Mouse (Mus musculus): ENCODE measurements around the gene Ccsap.
A peak's percentile ranks its signal among the peaks of the same experiment; 100 is the strongest.

Ccsap gene

DNA sequence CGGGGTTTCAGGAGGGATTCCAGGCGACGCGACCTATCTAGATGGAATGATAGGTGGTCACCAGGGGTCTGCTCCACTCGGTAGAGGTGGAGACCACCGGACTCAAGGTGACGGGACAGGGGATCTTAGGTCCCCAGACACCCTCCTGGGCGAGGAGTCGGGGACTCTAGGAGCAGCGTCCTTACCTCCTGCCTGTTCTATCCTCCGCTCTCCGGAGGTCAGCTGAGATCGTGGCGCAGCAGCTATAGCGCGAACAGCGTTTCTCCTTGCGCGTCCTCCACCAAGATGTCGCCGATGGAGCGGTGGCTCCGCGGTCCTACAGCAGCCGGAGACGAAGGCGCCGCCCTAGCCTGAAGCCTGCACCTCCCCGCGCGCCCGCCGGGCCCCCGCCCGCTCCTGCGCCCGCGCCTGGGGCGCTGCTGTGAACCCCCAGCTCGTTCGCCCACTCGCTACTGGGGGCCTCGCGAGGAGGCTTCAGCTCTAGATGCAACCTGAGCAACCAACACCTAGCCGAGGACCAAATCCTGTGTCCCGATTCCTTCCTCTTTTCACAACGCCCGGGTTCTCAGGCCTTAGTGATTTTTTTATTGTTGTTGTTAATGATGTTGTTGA lies at the start of gene Ccsap:
Ccsap (minus strand) TSS at position 562 of the 612 bp plus-strand sequence.
- peak; percentile 83 for DNase-seq (ENCODE audit: low read depth, low spot score)

DNA sequence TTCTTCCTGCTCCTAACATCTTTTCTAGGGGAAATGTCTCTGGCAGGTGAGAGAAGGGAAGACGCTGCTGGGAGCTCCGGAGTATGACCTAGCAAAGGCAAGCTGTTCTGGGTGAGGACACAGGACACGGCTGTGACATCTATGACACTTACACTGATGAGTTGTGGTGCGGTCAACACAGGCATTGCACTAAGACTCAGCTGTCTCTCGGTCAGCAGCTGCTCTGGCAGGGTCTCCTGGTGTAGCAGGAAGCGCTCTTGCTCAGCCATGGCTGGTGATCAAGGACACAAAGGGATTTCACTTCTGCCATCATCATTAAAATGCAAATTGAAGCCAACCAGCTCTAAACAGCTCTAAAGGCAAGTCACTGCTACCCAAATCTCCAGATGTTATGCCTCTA lies 47.6 kb upstream of the Ccsap start:
- no peak for DNase-seq (ENCODE audit: low read depth, low spot score)

DNA sequence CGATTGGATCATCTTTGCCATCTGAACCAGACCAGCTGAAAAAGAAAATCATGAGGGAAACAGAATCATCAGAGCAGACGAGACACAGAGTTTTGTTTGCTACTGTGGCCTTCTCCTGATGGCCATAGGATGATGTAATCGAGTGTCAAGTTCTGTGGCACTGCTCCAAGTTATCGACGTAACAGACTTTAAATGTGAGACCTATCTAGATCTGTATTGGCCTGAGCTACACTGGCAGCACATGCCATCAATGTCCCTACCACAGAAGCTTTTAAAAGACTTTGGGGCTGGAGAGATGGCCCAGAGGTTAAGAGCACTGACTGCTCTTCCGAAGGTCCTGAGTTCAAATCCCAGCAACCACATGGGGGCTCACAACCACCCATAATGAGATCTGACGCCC lies 42.6 kb upstream of the Ccsap start:
- no peak for DNase-seq (ENCODE audit: low read depth, low spot score)

DNA sequence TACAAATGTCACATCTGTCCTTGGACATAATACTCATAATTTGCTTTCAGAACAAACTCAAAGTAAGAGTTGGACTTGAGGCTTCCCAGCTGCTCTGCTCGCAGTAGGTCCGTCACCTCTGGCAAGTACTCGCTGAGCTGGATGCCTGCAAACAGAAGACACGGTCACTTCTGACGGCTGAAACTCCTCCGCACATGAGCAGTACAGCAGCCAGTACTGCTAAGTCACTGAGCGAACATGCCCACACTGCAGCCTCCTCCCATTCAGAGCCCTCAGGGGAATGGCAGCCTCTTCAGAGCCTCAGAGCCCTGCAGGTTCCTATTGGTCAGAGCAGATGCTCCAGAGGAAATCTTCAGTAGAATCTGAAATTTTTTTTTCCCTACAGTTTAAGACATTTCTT lies 39.4 kb upstream of the Ccsap start:
- peak; percentile 75 for DNase-seq (ENCODE audit: low read depth, low spot score)

DNA sequence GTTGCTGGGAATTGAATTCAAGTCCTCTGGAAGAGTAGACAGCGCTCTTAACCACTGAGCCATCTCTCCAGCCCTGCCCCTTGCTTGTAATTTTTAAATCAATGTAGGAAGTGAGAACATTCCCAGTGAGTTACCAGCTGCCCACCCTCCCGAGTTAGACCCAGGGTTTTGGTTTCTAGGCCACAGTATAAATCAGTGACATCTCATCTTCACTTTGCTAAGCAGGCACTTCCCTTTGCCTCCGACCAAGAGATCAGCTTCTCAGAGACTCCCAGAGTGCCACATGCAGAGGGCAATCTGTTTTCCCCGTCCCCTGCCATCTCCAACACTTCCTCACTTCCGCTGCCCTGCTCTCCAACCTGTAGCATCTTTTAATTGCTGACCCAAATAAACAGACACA lies 38.6 kb upstream of the Ccsap start:
- DNase-seq (ENCODE audit: low read depth, low spot score), result peak; percentile 69

DNA sequence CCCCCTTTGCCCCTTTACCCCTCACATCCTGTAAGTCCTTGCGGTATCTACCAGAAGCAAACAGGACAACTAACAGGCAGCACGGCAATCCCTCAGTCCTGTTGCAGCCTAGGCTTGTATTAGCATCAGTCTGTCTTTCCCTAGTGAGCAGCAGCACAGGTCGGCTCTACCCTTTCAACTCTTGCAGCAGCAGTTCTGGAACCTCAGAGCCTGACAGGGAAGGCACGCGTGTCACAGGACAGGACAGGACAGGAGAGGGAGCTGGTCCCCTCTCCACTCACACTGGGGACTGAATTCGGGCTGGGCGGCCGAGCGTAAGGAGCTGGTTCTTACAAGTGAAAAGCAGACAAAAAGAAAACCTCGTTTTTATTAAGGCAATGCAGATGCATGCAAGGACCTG lies 36.8 kb upstream of the Ccsap start:
- no peak for DNase-seq (ENCODE audit: low read depth, low spot score)

DNA sequence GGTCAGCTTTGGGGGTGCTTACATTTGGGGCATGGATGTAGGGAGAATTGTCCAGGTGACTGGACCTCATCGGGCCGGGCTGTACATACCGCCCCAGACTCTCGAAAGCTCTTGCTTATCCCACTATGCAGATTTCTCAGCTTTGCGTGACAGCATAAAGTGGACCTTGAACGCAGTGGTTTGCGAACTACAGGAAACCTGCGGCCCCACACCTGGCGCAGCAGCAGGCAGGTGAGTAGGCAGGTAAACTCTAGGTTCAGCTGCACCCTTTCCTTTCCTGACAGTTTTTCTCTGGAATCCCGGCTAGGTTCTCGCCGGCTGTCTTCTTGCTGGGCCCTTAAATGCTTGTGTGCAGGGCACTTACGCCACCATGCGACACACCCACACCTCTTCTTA lies 36.4 kb upstream of the Ccsap start:
- DNase-seq (ENCODE audit: low read depth, low spot score), result no peak

DNA sequence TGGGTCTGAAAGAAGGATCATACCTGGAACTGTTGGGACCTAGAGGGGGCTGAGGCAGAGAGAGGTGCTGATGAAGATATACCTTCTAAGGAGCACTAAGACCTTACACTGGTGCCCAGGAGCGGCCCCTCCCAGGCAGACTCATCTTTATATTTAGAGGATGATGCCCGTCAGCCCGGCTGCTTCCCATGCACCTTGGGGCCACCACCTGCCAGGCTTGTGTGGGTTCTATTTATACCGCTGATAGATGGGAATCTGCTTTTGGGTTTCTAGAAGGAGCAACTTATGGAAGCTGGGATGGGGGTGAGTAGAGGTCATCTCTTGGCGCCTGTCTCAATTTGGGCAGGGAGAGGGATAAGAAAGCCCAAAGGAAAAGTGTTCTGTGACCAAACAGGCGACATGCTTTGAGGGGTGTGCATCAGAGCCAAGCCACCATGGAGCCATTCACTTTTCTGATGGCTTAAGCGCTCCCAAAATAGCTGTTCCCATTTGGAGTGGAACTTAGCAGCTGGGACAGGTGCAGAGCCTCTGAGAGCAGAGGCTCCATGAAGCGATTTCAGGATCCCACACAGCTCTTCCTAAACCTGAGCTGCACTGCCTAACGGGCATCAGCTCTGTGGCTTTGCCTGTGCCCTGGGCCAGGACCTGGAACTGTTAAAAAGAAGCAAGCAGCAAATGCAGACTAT lies 35.8 kb upstream of the Ccsap start:
- DNase-seq (ENCODE audit: low read depth, low spot score), result peak; percentile 63

DNA sequence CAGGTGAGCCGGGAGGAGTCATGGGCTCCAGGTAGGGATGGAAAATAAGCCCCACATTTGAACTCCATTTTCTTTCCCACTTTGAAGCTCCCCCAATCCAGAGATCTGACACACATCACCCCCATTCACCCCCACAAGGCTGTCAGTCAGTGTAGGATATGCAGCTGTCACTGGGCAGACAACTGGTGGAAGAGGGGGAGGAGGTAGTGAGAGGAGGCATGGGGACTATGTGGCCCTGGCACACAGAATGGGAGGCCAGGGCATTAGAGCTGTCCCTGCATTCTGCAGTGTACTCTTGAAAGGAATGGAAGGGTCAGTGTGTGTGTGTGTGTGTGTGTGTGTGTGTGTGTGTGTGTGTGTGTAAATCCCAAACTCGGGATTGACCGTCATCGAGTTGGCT lies 35.2 kb upstream of the Ccsap start:
- DNase-seq (ENCODE audit: low read depth, low spot score), result no peak

DNA sequence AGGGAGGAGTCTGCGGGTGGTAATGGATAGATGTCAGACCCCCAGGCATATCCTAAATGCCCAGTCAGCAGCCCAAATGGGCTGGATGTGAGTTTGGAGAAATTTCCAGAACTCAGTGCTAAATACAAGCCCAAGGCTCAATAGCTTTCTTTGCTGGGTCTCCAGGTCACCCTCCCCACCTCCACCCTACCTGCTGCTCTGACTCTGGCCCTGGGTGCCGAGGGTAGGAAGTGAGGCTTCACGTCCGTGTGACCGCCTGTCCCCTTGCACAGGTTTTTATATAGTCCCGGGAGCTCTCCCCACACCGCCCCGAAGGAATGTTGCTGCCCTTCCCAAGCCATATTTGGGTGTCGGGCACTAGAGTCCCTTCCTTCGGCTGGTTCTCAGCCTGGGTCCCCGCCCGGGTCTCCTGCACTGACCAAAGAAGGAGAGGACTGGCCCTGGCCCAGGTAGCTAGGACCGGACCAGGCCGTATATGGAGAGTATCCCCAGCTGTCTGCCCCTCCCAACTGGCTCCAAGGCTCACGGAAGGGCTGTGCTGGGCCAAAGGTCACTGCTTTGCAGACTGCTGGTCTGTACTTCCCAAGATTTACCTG lies 34.6 kb upstream of the Ccsap start, which contains the start of gene Acta1:
Acta1 (minus strand) TSS at position 250 of the 596 bp plus-strand sequence.
- DNase-seq (ENCODE audit: low read depth, low spot score), result no peak

DNA sequence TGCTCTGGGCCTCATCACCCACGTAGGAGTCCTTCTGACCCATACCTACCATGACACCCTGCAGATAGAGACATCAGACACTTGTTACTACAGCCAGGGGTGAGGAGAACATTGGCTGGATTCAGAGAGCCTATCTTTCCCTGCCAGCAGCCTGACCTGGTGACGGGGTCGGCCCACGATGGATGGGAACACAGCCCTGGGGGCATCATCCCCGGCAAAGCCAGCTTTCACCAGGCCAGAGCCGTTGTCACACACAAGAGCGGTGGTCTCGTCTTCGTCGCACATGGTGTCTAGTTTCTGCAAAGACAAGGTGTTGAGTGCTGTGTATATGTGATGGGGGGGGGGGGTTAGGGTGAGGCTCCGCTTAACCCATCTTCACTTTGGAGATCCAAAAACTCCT lies 33.4 kb upstream of the Ccsap start:
- no peak for DNase-seq (ENCODE audit: low read depth, low spot score)

DNA sequence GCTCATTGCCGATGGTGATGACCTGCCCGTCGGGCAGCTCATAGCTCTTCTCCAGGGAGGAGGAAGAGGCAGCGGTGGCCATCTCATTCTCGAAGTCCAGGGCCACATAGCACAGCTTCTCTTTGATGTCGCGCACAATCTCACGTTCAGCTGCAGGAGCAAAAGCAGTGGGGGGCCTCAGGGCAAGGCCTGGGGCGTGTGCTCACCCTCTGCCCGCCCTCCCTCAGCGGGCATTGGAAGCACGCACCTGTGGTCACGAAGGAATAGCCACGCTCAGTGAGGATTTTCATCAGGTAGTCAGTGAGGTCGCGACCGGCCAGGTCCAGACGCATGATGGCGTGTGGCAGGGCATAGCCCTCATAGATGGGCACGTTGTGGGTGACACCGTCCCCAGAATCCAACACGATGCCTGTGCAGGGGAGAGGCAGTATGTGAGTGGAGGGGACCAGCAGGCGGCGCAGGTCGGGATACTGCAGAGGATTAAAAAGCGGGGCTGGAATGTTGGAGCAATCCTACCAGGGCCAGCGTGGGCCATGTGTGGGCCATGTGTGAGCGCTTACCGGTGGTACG lies 32.7 kb upstream of the Ccsap start:
- DNase-seq (ENCODE audit: low read depth, low spot score), result peak; percentile 66

DNA sequence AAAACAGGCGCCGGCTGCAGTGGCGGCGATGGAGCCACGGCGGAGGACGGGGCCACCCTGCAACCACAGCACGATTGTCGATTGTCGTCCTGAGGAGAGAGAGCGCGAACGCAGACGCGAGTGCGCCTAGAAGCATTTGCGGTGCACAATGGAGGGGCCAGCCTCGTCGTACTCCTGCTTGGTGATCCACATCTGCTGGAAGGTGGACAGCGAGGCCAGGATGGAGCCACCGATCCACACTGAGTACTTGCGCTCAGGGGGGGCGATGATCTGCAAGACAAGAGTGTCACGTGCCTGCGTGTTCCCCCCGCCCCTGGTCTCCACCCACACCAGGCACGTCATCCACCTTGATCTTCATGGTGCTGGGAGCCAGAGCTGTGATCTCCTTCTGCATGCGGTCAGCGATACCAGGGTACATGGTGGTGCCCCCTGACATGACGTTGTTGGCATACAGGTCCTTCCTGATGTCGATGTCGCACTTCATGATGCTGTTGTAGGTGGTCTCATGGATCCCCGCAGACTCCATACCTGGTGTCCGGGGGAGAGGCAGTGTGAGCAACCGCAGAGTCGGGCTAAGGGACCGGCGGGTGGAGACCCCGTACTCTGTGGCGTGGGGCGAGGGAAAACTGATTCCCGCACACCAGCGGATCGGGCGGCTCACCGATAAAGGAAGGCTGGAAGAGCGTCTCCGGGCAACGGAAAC lies 32.0 kb upstream of the Ccsap start:
- DNase-seq (ENCODE audit: low read depth, low spot score), result peak; percentile 96

DNA sequence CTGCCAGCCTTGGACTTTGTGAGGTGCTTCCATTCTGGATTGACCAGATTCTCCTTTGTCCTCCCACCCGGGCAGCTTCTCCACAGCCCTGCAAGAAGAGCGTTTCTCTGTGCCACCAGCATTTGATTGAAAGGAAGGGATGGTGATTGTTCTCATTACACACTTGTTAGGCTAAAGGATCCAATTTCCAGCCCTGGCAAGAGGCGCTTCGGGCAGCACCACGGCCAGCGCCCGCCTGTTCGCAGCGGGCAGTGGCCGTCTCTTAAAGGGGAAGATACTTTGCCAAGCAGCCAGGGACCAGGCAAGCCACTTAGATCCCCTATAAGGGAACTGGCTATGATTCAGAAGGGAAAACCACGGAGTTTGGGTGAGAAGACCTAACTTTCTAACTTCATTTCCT lies 31.3 kb upstream of the Ccsap start:
- peak; percentile 87 for DNase-seq (ENCODE audit: low read depth, low spot score)

DNA sequence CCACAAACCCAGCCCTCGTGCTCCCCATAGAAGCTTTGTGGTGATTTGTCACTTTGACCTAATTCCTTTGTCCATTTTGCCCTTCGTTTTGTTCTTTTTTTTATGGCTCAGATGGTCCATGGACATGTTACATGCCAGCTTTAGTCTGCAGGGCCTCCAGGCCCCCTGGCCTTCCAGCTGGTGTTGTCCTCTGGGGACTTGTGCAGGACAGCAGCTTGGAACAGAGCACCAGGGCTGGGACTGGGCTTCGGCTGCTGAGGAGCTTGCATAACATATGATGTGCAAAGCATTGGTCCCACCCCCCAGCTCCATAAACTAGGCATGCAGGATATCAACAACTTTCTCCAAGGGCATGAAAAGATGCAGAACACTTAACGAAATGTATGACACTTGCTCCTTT lies 29.8 kb upstream of the Ccsap start:
- no peak for DNase-seq (ENCODE audit: low read depth, low spot score)

DNA sequence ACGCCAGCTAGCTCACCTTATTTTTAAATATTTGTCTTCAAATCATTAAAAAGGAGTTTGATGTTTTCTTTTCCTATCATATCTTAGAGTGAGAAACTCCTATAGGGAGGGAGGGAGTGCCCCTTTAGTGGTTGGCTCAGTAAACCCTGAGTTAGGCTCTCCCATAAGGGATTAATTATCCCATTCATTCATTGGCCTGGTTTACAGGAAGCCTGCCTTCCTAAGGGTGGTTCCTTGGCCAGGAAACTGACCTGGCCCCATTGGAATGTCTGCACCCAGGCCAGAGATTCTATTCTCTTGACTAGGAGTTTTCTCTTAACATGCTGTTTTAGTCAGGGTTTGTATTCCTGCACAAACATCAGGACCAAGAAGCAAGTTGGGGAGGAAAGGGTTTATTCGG lies 27.9 kb upstream of the Ccsap start:
- DNase-seq (ENCODE audit: low read depth, low spot score), result no peak

DNA sequence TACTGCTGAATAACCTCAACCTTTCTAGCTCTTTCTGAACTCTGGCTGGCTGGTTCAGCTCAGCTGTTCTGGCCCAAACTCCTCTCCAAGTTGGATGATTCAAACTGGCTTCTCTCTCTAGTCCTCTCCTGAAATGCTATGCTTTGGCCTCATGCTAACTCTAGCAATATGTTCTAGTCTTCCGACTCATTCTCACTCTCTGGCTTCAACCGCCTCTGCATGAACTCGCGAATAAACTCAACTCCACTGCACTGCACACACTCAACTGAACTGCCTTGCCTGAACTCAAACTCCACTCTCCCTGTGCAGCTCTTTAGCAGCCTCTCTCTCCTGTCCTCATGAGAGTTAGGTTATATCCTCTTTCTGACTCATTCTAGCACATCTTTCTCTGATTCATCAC lies 27.2 kb upstream of the Ccsap start:
- peak; percentile 50 for DNase-seq (ENCODE audit: low read depth, low spot score)

DNA sequence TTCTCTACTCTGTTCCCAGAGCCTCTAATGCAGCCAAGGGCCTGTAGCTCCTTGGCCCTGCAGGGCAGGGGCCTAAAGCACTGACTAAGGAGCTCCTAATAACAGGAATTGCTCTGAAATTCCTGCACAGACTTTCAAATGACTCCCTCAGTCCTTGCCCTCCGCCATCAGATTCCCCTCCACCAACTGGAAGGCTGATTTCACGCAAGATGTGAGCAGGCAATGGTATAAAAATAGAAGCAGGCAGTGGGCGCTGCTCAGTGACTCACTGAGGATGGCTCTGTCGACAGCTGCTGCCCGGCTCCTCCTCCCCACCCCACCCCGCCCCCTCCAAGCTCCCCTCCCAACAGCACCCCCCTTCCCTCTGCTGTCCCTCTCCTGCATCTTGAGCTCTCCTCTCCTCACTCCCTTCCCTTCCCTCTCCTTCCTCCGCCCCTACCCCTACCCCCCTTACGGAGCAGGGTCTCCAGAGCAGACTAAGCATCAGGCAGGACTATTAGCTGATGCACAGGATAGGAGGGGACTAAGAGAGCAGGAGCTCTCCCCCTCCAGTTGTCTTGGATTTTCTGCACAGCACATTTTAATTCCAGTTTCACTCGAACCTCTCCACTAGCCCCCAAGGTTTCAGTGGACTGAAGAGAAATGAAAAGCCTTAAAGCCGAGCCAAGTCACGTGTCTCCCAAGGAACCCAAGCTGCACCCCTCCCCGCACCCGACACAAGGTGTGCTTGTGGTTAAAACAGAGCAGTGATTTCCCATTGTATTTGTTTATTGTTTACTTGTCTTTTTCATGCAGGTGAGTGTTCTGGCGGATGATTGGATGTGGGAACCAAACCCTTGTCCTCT lies 24.9 kb upstream of the Ccsap start:
- peak; percentile 97 for DNase-seq (ENCODE audit: low read depth, low spot score)

DNA sequence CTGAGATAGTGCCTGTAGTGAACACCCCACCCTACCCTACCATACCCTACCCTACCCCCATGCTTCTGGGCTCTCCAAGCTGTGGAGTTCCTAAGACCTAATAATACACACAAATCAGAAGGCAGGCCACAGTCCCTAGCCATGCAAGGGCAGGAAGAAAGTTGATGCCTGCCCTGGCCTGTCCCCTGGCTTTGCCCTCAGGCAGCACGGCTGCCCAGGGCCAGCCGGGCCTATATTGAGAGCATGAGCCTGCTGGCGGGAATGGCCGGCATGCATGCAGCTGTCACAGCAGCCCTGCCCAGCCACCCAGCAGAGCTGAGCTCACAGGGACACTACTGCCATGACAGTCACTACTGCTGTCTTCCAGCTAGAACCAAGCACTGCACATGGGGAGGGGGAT lies 23.1 kb upstream of the Ccsap start:
- DNase-seq (ENCODE audit: low read depth, low spot score), result no peak

DNA sequence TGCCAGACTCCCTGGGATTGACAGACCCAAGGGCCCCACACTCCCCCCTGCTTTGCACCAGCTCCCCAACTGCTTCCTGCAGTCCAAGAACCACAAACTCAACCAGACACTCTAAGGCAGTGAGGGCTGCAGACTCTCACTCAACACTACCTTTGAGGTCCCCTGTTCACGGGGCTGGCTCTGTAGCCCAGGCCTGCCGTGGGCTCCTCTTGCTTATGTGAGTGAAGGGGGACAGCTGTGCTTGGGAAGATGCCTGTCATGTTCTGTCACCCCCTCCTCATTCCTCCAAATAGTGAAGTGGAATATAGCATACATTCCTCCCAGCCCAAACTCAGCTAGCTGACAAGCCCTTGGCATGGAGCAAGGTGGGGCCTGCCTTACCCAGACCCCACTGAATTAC lies 22.4 kb upstream of the Ccsap start:
- DNase-seq (ENCODE audit: low read depth, low spot score), result no peak

DNA sequence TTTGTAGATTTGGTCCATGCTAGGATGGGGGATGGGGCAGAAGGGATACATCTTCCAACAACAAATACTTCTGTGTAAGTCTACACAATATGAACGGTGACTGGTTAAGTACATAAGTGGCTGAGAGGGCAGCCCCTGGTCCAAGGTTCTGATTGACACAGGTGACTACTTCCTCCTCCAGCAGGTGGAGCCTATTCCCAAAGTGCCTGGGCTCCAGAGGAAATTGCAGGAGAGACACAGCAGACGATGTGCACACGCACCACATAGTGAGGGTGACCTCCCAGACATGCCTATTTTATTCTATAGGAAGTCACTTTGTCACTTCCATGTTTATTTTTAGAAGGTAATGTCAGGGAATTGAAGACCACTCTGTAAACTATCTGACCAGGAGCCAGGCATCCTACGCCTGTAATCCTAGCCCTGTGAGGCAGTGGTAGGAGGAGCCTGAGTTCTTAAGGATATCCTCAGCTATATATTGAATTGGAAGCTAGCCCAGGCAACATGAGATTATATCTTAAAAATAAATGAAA lies 20.9 kb upstream of the Ccsap start:
- peak; percentile 58 for DNase-seq (ENCODE audit: low read depth, low spot score)
